Mouse (Mus musculus): ENCODE results near the gene Rpp25.

Rpp25 gene

DNA sequence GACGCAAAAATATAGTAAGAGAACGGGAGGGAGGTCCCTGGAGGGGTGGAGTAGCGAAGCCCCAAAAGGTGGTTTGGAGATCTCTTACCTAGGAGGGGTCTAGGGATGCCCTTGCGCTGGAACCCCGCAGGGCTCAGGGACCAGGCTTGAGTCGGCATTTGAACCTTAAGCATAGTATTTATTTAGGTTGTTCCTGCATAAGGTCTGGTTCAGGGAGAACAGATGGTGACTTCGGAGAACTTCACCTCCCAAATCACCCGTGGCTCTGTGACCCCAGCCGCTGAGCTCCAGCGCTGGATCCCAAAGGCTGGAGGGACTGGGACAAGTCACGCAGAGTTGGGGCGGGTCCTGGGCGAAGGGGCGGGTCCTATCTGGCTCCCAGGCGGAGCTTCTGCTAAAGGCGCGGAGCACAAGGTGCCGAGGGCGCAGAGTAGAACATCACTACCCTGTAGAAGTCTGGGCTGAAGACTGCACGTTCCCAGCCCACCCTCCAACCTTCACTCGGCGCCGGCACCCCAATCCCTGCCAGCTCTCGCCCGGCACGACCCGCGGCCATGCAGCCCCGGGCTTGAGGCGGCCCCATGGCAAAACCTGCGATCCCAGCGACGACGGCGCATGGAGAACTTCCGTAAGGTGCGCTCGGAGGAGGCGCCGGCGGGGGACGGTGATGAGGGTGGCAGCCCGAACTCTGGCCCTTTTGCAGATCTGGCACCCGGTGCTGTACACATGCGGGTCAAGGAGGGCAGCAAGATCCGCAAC, at the start of gene Rpp25:
Gene Rpp25, plus strand, starts transcription at position 405 of the 759 bp plus-strand sequence.
- peak; percentile 83 for DNase-seq

DNA sequence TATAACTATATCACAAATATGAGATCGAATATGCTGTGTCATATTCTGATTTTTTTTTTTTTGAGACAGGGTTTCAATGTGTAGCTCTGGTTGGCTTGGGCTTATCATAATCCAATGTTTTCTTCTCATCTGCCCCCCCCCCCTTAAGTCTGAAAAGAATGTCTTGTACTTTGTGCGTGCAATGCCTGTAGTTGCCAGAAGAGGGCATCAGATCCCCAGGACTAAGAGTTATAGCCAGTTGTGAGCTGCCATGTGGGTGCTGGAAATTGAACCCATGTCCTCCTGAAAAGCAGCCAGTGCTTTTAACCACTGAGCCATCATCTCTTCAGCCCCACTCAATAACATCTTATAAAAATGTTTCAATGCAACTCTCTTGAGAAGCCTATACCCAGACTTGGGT, 44.1 kb upstream of the Rpp25 start:
- no peak for DNase-seq

DNA sequence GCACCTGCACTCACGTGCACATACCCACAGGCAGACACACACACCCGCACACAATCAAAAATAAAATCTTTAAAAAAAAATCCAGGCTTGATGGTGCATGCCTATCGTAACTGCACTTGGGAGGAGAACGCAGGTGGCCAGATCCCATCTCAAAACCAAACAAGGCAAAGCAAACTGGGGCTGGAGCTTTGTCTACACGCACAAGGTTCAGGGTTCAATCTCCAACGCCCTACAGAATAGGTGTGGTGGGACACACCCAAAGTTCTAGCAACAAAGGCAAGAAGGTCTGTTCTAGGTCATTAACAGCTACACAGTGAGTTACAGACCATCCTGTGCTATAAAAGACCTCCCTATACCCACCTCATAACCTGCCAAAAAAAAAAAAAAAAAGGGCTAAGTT, 41.0 kb upstream of the Rpp25 start:
- DNase-seq = no peak

DNA sequence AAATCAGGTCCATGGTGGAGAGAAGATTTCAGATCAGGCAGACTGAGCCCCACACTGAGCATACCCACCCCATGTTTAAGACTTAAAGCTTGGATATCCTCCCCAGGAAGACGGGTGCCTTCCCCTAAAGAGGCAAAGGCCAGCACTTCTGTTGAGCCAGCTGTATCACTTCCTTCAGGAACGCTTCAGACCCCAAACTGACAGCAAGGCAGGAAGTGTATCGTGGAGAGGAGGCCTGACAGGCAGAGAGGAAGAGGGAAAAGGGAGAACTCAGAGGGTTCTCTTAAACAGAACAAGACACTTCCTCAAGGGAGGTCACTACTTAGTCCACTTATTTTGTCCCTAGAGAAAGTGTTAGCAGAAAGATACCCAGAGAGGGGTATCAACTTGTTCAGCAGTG, 37.7 kb upstream of the Rpp25 start:
- DNase-seq = no peak

DNA sequence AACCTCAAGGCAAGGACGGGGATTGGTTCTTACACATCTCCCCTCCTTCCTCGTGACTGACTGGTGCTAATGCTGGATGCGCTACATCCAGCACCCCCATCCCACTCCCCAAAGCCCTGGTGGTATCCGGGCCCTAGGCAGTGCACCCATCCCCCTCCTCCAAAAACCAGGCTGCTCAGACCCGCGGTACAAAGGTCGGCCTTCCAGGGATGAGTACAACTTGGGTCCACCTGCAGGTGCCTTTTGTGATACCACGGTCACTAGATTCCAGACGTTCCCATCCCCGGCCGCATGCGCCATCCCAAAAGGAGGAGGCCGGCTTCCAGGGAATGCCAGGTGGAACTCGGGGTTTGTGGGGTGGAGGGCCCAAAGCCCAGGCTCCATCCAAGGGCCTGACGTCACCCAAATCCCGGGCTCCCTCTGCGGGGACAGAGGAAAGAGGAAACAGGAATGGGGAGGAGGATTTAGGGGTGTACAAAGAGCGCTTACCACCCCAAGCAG, 36.5 kb upstream of the Rpp25 start:
- peak; percentile 57 for DNase-seq

DNA sequence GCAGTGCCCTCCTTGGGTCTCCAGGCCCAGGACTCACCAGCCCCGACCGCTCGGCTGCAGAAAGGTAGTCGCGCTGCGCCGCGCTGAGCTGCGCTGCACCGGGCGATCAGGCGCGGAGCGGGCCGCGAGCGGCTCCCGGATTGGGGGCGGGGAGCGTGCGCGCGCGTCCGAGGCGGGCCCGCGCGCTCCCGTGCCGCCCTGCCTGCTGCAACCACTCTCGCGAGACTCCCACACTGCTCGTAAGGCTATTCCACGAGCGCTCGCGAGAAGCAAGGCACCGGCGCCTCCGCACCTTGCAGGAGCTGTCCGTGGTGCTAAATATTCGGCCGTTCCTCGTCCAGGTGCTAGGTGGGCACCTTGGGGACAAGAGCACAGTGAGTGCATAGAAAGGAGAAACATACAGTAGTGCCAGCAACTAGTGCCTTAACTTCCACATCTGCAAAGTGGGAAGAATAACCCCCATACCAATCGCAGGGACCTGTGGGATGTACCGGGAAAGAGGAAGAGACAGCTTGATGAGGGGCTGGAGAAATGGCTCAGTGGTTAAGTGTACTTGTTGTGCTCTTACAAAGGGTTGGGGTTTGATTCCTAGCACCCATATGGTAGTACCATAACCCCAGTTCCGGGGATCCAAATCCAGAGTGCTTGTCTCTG, 35.8 kb upstream of the Rpp25 start, which contains the start of gene Scamp5:
Gene Scamp5, minus strand, starts transcription at position 165 of the 654 bp plus-strand sequence.
- DNase-seq = peak; percentile 96

DNA sequence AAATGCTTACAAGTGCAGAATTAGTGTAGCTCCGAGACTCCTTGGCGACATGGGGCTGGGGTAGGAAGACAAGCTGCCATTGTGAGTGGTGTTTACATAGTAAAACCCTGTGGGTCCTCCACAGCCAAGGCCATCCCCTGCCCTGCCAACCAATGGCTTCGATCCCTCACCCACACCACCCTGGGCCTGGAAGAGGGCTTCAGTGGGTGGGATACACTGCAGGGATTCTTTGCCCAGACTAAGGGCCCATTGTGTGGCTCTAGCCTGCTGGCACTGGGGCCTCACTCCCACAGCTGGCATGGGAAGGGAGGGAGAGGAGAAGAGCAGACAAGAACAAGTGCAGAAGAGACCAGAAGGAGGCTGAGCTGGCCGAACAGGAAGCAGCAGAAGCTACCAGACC, 34.9 kb upstream of the Rpp25 start:
- no peak for DNase-seq

DNA sequence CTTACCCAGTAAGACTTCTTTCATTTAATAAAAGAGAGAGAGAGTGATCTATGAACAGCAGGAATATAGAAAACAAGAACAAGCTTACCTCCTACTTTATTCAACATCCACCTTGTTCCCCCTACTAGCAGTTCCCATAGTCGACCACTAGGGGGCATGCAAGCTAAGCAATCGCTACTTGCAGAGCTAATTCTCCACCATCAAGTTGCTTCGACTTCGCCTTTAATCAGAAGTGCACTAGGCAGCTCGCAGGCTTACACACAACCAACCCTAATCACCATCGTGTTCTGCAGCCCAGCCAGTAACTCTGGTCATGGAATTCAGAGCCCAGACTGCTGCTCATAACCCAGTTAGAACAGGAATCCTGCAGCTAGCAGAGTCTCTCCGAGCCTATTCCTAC, 18.1 kb upstream of the Rpp25 start:
- peak; percentile 91 for DNase-seq

DNA sequence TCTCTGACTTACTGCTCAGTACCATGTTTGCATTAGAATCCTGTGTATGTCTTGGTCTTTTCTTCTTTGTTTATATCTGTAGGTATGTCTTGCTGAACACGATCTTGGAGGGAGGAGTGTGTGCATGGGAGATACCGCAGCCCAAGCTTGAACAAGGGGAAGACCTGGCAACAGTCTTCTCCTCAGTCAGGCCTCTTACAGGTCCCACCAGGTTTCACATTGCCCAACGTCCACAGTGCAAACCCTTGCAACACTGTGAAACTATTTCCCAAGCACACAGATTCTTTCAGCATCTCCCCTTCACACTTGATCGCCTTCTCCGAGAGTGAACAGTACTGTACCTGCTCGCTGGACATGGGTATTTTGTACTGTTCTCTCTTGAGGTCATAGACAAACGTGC, 16.0 kb upstream of the Rpp25 start:
- DNase-seq = no peak

DNA sequence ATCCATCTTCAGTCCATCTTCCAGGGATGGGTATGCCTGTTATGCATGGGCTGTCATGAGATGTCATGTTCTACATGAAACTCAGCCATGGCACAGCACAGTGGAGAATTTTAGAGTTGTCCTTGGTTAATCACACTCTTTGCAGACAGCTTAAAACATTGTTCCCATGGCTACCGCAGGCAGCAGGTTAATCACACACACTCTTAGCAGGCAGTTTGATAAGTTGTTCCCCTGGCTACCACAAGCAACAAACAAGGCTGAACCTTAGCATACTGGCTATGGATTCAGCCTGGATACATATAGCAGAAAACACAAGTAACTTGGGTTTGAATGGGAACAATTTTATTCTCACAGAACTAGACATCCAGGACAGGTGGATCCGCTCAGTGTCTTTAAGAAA, 10.3 kb upstream of the Rpp25 start:
- no peak for DNase-seq

DNA sequence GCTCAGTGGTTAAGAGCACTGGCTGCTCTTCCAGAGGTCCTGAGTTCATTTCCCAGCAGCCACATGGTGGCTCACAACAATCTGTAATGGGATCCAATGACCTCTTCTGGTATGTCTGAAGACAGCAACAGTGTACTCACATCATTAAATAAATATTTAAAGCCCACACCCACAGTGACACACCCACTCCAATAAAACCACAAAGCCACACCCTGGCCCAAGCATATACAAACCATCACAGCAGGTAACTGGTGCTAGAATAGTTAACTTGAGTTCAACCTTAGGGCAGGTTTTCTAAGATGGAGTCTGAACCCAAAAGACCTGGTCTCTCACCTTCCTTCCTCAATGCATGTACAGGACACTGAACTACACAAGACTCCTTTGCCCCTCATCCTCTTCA, 8.9 kb upstream of the Rpp25 start:
- no peak for DNase-seq

DNA sequence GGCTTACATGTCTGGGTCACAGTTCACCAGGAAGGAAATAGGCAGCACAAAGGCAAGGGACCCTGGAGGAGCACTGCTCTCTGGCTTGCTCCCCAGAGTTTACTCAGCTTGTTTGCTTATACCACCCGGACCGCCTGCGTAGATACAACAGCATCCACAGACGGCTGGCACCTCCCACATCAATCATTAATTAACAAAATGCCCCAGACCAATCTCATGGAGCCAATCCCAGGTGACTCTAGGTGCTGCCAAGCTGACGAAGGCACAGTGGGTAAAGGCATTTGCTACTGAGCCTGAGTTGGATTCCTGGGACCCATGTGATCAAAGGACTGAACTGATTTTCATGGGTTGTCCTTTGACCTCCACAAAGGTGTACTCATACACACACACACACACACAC, 6.6 kb upstream of the Rpp25 start:
- DNase-seq = peak; percentile 6

DNA sequence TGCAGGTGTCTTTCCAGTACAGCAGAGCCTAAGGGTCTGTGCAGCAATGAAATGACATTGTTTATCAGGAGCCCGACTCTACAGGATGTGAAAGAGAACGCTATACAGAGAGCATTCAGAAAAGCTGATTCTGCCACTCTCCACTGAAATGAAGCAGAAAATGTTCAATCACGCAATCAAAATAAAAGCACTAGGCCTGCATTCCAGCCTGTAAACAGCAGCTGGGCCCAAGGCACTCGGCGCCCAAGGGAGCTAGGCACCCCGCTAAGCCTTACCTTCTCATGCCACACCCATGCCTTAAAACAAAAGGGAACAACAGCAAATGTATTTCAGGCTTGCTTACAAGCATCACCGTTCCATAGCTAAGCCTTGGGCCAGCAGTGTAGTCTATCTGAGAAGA, 5.3 kb upstream of the Rpp25 start:
- no peak for DNase-seq

DNA sequence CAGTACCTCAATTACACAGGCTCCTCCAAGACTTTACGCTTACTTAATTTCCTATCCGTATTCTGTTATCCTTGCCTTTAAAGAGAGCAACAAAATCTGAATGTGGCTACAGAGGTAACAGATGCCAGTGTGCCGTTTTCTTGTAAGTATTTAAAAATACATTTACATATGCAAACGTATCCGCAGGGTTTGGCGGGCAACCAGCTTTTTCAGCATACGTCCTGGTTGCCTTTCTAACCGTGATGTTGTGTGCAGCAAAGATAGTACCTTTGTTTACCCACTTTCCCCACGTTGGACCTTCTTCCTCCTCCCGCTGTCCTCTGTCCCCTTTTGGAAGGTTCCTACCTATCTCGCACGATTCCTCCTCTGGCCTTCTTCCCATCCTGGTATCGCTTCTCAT, 2.4 kb upstream of the Rpp25 start:
- DNase-seq = no peak

DNA sequence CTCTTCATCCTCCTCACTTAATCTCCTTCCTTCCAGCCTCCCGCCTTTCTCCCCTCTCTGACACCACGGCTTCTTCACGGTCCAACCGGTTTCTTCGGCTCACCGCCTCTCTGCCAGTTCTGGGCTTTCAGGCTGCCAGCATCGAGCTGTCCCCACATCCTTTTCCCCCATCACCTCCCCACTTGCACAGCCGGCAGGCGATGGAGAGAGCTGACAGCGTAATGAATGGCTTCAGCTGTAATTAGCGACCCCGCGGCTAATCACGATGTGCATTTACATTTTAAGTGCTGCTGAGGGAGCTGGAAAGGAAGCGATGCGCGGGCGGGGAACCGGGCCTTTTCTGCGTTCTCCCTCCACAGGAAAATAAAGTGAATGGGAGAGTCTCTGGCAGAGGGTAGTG, 2.0 kb upstream of the Rpp25 start:
- peak; percentile 39 for DNase-seq

DNA sequence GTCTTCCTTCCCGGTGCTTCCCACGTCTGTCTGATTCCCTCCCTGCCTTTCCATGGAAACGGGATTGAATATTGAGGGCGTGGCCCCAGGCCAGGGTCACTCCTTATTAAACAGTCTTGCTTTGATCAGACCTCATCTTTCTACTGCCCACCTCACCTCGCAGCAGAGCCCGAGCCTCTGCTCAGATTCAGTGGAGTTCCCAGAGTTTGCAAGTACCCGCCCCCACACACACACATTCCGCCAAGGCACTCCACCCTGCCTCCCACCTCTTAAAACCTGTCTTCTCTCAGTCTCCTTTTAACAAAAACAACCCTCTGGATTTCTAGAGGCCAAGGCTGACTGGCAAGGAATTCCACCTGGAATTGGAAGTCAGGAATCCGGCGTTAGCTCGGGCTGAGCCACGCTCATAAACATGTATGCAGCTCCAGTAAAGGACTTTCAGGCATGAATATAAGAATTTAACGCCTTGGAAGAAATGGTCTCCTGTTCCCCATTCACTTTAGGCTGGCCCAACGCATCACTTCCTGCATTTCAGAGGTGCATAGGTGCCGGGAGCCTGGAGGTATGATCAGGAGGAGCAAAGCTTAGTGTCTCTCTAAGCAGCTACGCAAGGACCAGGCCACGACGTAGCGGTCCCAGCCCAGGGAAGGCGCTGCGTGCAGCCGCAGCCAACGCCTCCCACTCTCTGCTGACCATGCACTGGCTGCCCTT, 760 bp upstream of the Rpp25 start:
- DNase-seq = peak; percentile 18

DNA sequence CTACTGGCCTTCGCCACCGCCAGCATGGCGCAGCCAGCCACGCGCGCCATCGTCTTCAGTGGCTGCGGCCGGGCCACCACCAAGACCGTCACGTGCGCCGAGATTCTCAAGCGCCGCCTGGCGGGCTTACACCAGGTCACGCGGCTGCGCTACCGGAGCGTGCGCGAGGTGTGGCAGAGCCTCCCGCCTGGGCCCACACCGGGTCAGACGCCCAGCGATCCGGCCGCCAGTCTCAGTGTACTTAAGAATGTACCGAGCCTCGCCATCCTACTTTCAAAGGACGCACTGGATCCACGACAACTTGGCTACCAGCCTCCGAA, 515 bp downstream of the Rpp25 start:
- peak; percentile 76 for DNase-seq

DNA sequence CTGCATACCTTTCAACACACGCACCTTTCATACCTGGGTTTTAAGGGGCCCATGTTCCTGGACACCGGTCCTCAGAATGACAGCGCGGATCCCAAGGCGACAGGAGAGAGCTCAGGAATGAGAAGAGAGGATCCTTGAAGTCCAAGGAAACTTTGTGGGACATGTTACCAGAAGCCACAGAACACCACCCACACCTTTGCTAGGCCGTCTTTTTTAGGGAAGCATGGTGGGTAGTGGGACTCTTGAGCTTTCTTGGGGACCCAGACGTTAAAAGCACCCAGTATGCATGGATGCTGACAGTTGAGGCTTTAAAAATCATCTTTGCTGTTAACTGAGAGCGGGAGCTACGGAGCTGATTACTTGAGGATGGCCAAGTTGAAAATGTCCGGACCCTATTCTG, 1.1 kb downstream of the Rpp25 start:
- no peak for DNase-seq

DNA sequence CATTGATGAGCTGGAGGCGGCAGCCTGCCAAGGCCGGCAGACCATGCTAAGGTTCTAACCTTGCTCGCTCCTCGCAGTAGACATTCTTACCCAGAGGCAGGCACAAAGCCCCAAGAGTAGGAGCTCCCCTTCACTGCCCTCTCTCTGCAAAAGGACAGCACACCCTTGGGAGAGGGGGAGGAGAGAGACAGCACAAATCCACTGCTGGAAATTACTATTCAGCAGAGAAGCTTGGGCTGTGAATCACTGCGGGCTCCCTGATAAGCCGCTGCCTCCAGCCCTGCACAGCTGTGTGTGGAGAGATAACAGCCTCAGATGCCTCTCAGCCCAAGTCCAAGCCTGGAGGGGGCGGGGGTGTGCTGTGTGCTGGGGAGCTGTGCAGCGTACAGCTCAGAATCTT, 1.9 kb downstream of the Rpp25 start:
- peak; percentile 81 for DNase-seq

DNA sequence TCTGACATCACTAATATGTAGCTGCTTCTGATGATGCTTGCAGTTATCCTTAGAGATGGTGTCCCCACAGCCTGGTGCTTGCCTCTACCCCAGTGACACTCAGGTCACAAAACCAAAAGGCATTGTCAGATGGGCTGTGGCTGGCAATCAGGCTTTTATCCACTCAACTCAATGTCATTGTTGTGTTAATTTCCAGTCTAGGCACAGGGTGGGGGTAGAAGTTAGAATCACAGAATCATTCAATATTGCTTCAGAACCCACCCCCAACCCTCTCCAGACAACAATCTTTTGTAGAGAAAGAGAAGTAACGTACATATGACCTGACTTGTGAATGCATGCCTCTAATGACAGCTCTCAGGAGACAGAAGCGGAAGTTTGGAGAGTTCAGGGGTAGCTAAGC, 6.8 kb downstream of the Rpp25 start:
- no peak for DNase-seq

DNA sequence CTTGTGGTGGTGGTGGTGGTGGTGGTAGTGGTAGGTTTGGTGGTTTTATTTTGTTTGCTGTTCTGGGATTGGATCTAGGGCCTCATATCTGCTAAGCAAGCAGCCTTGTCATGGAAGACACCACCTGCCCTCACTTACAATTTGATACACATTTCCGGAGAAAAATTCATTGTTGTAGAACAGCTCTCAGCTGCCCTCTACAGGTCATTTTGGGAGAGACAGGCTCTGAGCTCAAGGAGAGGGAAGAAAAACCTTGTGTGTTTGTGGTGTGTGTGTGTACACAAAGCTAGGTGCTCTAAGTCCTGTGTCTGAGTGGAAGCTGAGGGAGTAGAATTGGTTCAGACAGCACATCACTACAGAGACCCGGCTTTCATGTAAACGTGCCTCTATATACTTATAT, 13.3 kb downstream of the Rpp25 start:
- peak; percentile 79 for DNase-seq

DNA sequence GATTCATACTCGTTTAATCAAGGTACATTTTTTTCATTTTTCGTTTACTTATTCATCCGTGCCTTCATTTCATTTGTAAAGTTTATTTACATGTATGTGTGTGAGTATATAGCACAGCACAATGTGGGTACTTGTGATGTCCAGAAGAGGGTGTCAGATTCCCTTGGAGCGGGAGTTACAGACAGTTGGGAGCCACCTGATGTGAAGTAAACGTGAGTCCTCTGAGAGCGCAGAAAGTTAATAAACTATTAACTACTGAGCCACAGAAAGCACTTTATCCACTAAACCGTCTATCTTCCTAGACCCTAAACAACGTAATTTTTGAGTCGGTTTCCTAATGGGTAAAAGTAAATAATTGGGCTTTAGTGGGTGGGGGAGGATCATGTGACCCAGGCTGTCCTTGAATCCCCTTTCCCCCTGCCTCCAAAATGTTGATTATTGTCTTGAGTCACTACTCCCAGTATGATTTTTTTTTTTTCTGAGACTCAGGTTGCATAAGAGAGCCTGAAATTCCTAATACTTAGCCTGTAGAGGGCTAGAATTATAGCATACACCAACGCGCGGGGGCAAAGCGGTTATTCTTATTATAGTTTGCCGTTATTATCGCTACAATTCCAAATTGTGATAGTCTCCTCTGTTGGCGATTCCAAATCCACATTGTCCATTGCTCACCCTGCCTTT, 16.7 kb downstream of the Rpp25 start:
- DNase-seq = no peak
